Mouse (Mus musculus) neutrophil, adult 65 days (primary cell): Measurements from ENCODE around the gene Fcor. TPM values are rescaled to one million over a fixed set of nuclear protein-coding genes. Genes with fewer than 3 reads are reported as not detected.

ENCODE experiments used
- total RNA-seq: library from RNA; stranded (reverse); gene quantifications from 2 replicates; pipeline ENCODE4 v1.2.4, GENCODE M21; 2023

Gene Fcor
- 4.6 and 5.0 TPM in 2 replicates for total RNA-seq

GRCm38 (mm10) chr8:3671980-3672491 is at the start of gene Fcor:
Gene Fcor, minus strand, starts transcription at chr8:3672362.

GRCm38 (mm10) chr8:3720551-3720950 is 48.4 kb upstream of the Fcor start, which contains the start of gene Clec4g:
Gene Clec4g, minus strand, starts transcription at chr8:3720651.

DNA sequence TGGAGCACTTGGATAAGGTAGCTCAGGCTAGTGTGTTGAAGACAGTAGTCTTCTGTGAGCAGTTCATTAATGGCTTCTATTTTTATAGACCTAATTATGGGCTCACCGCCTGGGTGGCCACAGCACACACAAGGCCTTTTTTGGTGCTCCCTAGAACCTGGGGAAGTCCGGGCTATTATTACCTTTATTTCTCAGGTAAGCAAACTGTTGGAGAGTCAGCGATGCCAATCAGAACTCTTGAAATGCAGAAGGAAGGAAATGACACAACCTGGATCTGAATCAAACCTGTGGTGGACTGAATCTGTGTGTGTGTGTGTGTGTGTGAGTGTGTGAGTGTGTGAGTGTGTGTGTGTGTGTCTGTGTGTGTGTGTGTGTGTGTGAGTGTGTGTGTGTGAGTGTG is 22.0 kb upstream of the Fcor start, which contains the start of gene Fcer2a:
TSS of gene Fcer2a (minus strand) at position 55 of the 400 bp plus-strand sequence.

DNA sequence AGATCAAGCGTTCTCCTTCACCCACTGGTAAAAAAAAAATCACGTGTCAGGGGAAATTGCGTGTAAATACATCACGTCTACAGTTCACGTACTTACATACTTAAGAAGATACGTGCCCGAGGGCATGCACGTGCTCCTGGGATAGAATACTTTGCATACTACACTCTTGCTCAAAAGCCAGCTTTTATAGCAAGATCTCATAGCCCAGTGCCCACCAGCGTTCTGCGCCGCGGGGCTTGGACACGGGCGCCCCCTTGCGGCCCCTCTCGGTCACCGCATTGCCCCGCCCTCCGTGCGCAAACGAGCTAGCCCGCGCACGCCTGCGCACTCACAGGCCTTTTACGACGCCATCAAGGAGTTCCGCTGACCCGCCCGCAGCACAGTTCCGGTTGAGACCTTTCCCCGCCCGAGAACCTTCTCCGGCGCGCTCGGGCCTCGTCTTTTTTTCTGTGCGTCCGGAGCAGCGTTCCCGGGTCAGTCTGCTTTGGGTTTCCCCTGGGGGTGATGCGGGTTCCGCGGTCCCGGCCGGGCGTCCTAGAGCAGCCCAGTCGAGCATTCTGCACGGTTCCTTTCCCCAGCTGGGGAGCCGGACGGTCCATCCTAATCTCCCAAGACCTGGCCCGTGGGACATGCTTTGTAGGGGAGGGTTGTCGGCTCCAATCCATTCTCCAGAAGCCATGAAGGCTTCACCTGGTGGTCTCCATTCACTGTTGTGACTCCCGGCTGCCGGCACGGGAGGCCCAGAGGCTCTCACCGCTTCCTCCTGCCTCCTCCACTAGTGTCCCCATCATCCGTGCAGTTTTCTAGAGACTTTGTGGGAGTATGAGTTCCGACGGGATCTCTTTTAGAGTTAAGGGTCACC is 4.2 kb upstream of the Fcor start, which contains the start of gene Trappc5:
TSS of gene Trappc5 (plus strand) at position 169 of the 862 bp plus-strand sequence.

DNA sequence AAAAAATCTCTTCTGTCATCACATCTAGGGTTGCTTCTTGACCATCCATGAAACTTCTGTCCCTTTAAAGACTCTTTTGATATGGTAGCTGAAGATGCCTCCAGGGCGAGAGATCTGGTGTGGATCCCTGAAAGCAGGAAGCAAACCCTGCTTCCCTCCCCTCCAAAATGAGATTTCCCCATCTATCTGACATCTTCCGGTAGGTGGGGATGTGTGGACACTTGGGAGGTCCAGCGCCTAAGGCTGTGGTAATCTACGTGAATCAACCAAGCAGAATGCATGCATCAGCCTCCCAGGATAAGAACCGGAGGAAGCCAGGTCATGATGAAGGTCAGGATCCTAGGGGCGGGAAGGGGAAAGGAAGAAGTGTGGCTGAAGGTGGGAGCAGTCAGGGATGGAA is 6.7 kb downstream of the Fcor start, which contains the start of gene Mcemp1:
TSS of gene Mcemp1 (plus strand) at position 248 of the 400 bp plus-strand sequence.

DNA sequence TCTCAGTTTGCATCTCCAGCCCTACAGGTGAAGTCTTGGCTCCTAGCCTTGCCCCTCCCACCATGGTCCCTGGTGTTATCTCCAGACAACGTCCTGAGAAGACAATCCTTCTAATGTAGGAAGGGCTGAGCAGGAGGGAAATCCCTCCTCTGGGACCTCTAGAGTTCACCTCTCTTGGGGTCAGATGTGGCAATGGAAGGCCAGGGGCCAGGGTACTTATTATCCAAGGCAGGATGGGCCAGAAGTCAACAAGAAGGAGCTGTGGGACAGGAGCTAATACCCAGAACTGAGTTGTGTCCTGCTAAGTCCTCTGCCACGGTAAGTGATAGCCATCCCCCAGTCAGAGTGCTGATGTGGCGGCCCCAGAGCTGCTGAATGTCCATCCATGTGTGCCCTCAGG is 16.6 kb downstream of the Fcor start, which contains the start of gene Retn:
TSS of gene Retn (plus strand) at position 245 of the 400 bp plus-strand sequence.

DNA sequence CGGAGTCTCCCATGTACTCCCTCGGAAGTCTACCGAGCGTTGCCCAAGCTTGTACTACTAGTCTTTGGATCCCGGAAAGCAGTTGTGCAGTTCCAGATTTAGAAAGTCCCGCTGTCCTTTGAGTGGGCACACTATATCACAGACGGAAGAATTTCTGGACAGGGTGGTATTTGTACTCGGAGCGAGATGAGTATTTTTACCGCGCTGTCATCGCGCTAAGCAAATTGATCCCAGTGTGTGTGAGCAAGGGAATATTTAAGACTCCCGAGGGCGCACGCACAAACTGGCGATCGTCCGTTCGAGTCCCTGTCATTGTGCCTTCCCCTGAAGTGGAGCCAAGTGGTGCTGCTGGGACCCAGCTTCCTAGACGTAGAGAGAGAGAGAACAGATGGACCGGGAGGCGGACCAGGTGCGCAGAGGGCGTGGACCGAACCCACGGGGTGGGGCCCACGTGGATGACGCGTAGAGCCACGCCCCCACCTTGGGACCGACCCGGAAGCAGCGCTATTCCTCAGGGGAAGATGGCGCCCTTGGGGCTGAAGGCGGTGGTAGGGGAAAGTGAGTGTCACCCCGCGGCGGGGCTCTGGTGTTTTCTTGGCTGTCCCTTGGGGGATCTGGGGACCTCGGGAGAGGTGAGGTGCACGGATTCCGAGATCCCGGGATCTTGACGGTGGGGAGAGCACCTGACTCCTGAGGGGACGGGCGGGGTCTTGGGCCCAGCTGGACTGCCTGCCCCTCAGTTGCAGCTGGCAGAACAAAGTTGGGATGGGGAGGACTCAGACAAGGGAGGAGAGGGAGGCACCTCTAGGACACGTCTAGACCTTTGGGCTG is 41.3 kb downstream of the Fcor start, which contains the start of gene Stxbp2:
TSS of gene Stxbp2 (plus strand) at position 309 of the 831 bp plus-strand sequence.

GRCm38 (mm10) chr8:3625445-3625844 is 46.7 kb downstream of the Fcor start, which contains the start of gene Pcp2:
Gene Pcp2, minus strand, starts transcription at chr8:3625545.

DNA sequence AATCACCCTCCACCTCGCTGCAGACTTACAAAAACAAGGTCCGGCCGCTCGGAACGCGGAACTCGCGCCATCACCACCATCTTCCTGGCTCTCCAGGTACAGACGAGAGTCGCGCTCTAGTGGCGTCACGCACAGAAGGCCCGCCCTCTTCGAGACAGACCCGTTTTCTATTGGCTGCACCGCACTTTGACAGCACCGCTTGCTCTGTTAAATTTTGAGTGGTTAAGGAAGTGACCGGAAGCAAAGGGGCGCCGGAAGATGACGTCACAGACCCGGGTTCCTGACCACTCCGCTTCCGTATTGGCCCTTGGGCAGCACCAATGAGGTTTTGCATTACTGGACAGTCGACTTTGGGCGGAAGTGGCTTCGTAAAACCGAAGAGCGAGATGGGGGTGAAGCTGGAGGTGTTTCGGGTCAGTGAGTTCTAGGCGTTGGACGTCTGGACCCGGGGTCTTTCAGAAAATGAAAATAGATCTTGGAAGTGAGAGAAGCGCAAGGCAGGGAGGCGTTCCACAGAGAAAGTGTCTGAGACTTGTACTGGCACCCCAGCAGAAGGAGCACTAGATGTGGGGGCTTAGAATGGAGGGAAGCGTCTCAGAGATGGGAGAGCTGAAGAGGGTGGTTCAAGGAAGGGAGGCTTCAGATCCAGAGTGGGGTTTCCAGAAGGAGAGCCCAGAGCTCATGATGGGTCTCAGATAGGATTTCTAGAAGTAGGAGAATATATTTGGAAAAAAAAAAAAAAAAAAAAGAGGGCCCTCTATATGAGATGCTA is 50.8 kb downstream of the Fcor start, which contains the start of the genes Xab2 and Pet100:
TSS of gene Xab2 (minus strand) at position 118 of the 772 bp plus-strand sequence.
TSS of gene Pet100 (plus strand) at position 350 of the 772 bp plus-strand sequence.

Other genes starting within 250 kb of the Fcor start
- gene Pex11g, start 204.7 kb downstream of the Fcor start, total RNA-seq = 0.50 and 1.0 TPM in 2 replicates
- 1.7 and 3.9 TPM in 2 replicates for gene Tex45, start 201.5 kb downstream of the Fcor start, total RNA-seq
- gene Zfp358, start 179.2 kb downstream of the Fcor start, total RNA-seq = 3.0 and 5.0 TPM in 2 replicates
- gene Mcoln1, start 171.9 kb downstream of the Fcor start, total RNA-seq = 26.7 and 31.6 TPM in 2 replicates
- gene Pnpla6, start 157.0 kb downstream of the Fcor start, total RNA-seq = 20.0 and 20.5 TPM in 2 replicates
- not detected in 2 replicates for gene C330021F23Rik, start 104.4 kb downstream of the Fcor start, total RNA-seq
- 0.16 TPM in 1 of 2 replicates, not detected in the other for gene Camsap3, start 85.1 kb downstream of the Fcor start, total RNA-seq
- 45.1 and 47.4 TPM in 2 replicates for gene Xab2, start 51.0 kb downstream of the Fcor start, total RNA-seq
- gene Pet100, start 50.8 kb downstream of the Fcor start, total RNA-seq = 122 and 124 TPM in 2 replicates
- not detected in 2 replicates for gene Pcp2, start 46.8 kb downstream of the Fcor start, total RNA-seq
- 317 and 390 TPM in 2 replicates for gene Stxbp2, start 41.4 kb downstream of the Fcor start, total RNA-seq
- gene Retn, start 16.6 kb downstream of the Fcor start, total RNA-seq = 1.4 and 1.9 TPM in 2 replicates
- gene Mcemp1, start 6.6 kb downstream of the Fcor start, total RNA-seq = 329 and 340 TPM in 2 replicates
- gene Trappc5, start 3.9 kb upstream of the Fcor start, total RNA-seq = 10.4 and 12.5 TPM in 2 replicates
- 0.18 and 0.35 TPM in 2 replicates for gene Fcer2a, start 21.8 kb upstream of the Fcor start, total RNA-seq
- gene Clec4g, start 48.3 kb upstream of the Fcor start, total RNA-seq = not detected in 2 replicates
- gene Cd209a, start 76.6 kb upstream of the Fcor start, total RNA-seq = 2.9 and 4.1 TPM in 2 replicates
- gene Cd209e, start 181.9 kb upstream of the Fcor start, total RNA-seq = not detected in 2 replicates
- gene Cd209d, start 206.2 kb upstream of the Fcor start, total RNA-seq = not detected in 2 replicates